Mouse (Mus musculus): Measurements from ENCODE around the gene Gbp7.
"Not testable (repeated sequence)": the region's sequence is repeated elsewhere in the genome, so short reads cannot be mapped to it uniquely, and the experiment has no call there.

The Gbp7 gene

GRCm38 (mm10) chr3:142561045-142561646, 31.0 kb downstream of the Gbp7 start:
- no peak for DNase-seq (ENCODE audit: low spot score in 2 of 2)

- DNase-seq (ENCODE audit: low spot score in 2 of 2) = no peak
Observed at GRCm38 (mm10) chr3:142561666-142562065, 31.5 kb downstream of the Gbp7 start.

- DNase-seq (ENCODE audit: low spot score in 2 of 2) = not testable (repeated sequence)
Observed at GRCm38 (mm10) chr3:142567490-142567889, 37.3 kb downstream of the Gbp7 start.

GRCm38 (mm10) chr3:142570738-142571137, 40.6 kb downstream of the Gbp7 start:
- DNase-seq (ENCODE audit: low spot score in 2 of 2) = no peak

- no peak for DNase-seq (ENCODE audit: low spot score in 2 of 2)
Observed at GRCm38 (mm10) chr3:142577108-142577507, 47.0 kb downstream of the Gbp7 start.

- DNase-seq (ENCODE audit: low spot score in 2 of 2) = no peak
Observed at GRCm38 (mm10) chr3:142578342-142578741, 48.2 kb downstream of the Gbp7 start.

GRCm38 (mm10) chr3:142583067-142583466, 52.9 kb downstream of the Gbp7 start:
- DNase-seq (ENCODE audit: low spot score in 2 of 2) = no peak

GRCm38 (mm10) chr3:142587386-142587785, 57.2 kb downstream of the Gbp7 start:
- no peak for DNase-seq (ENCODE audit: low spot score in 2 of 2)

- no peak for DNase-seq (ENCODE audit: low spot score in 2 of 2)
Observed at GRCm38 (mm10) chr3:142588888-142589287, 58.7 kb downstream of the Gbp7 start.

- DNase-seq (ENCODE audit: low spot score in 2 of 2) = no peak
Observed at GRCm38 (mm10) chr3:142590431-142591067, 60.4 kb downstream of the Gbp7 start.

- DNase-seq (ENCODE audit: low spot score in 2 of 2) = no peak
Observed at GRCm38 (mm10) chr3:142594547-142594946, 64.4 kb downstream of the Gbp7 start, which contains the start of gene Gbp2b. Gbp2b (plus strand) TSS chr3:142594847.

GRCm38 (mm10) chr3:142597923-142598322, 67.8 kb downstream of the Gbp7 start:
- no peak for DNase-seq (ENCODE audit: low spot score in 2 of 2)

All from thymus, postnatal 10 days (tissue).